Mouse (Mus musculus): ENCODE results near the gene Grin2a.

DNA sequence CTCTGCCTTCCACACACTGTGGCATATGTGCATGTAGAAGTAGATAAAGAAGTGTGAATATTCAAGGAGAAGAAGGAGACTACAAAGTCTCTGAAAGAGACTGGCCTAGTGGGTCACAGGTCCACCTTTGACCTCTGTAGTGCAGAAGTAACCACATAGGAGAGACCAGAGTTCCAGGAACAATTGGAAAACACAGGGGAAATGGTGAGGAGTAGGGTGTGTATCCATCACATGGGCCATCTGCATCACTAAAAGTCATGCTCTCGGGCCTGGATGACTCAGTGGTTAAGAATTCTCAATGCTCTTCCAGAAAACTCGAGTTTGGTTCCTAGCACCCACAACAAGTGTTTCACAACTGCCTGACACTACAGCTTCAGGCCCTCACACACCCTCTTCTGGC, 285.4 kb downstream of the Grin2a start:
- TF ChIP-seq CTCF (IDR thresholded peaks at IDR 0.05; ENCODE audit: low read depth) = no peak
- TF ChIP-seq EP300 (IDR thresholded peaks at IDR 0.05; ENCODE audit: low read depth) = no peak

Measured in liver, embryonic 14.5 days (tissue).